Mouse (Mus musculus) stomach, postnatal 0 days (tissue): ENCODE measurements at regions not wholly inside any gene's neighbourhood (a gene's known extent, or its start where the extent isn't known, plus 50 kb on each side); places are given as distances from the start of the nearest gene placed in this dataset.

ENCODE experiments used
- ATAC-seq: fragments of 200-750 bp; cut with Nextera tagmentation; 2 replicates; pipeline ENCODE4 v1.8.0; 2017; ENCODE audit not compliant: low FRiP score, low TSS enrichment
- DNase-seq: peaks from one replicate; pipeline ENCODE4 v3.0.0-alpha.2; 2016; ENCODE audit warnings: low spot score
- H3K27ac ChIP-seq: fragments of 300-500 bp; sonication (generic); replicated peaks from 2 replicates; pipeline ENCODE4 v1.5.1; 2014; ENCODE audit warnings: mild to moderate bottlenecking, control low read depth
- H3K27me3 ChIP-seq: fragments of 300-500 bp; sonication (generic); 2 replicates; pipeline ENCODE4 v1.6.1; 2014; ENCODE audit warnings: low read length; ENCODE audit not compliant: control insufficient read depth, insufficient read depth
- H3K36me3 ChIP-seq: fragments of 300-500 bp; sonication (generic); 2 replicates; pipeline ENCODE4 v1.6.1; 2014; ENCODE audit warnings: low read length, mixed read lengths; ENCODE audit not compliant: control insufficient read depth, insufficient read depth
- H3K4me1 ChIP-seq: fragments of 300-500 bp; sonication (generic); replicated peaks from 2 replicates; pipeline ENCODE4 v1.6.1; 2014; ENCODE audit warnings: antibody characterized with exemption; ENCODE audit not compliant: control insufficient read depth, insufficient read depth
- H3K4me2 ChIP-seq: fragments of 300-500 bp; sonication (generic); replicated peaks from 2 replicates; pipeline ENCODE4 v1.6.1; 2014; ENCODE audit warnings: low read depth, mild to moderate bottlenecking, control low read depth, moderate library complexity
- H3K4me3 ChIP-seq: fragments of 300-500 bp; sonication (generic); 2 replicates; pipeline ENCODE4 v1.5.1; 2014; ENCODE audit warnings: low read depth, low read length, control low read depth
- H3K9ac ChIP-seq: fragments of 300-500 bp; sonication (generic); 2 replicates; pipeline ENCODE4 v1.6.1; 2014; ENCODE audit warnings: mild to moderate bottlenecking, low read length, control low read depth, mixed read lengths
- H3K9me3 ChIP-seq: fragments of 300-500 bp; sonication (generic); 2 replicates; pipeline ENCODE4 v1.6.1; 2016; ENCODE audit warnings: low read length; ENCODE audit not compliant: control insufficient read depth
- CTCF ChIP-seq: IDR thresholded peaks from 2 replicates; pipeline ENCODE4 v1.5.1; 2016; ENCODE audit warnings: antibody characterized with exemption, low read depth, mild to moderate bottlenecking, moderate library complexity
- EP300 ChIP-seq: optimal IDR thresholded peaks from 2 replicates; pipeline ENCODE3; 2016; ENCODE audit warnings: antibody characterized with exemption
- WGBS: fragments of 180-500 bp; shearing (Covaris S2); extraction: QIAGEN DNeasy Blood & Tissue Kit; methylation state at CpG from one replicate; pipeline ENCODE4 v1.1.7; 2014; 5-methylcytosine and 5-hydroxymethylcytosine counted together

DNA sequence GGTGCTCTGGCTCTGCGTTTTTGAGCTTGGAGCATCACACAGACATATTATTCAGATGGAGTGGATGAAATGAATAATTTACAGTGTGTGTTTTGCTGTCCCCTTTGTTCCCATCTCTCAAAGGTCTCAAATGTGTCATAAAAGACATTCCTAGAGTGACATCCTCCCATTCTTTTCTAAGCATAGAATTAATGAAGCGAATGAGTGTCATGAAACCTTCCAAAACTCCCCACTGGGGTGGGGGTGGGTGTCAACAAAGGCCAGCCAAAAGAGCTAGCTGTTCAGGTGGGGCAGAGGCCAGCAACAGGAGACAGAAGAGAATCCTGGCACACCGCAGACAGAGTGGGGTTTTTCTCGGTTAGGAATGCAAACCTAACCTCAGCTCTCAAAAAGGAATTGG, 104.1 kb downstream of the Akap11 start:
- H3K9me3 ChIP-seq, result no peaks in the 10 kb centered on the region
- H3K4me3 ChIP-seq, result no peak overlapping the region
- no peak for ATAC-seq
- H3K4me1 ChIP-seq, result no peaks in the 10 kb centered on the region
- no peak overlapping the region for H3K27ac ChIP-seq
- DNase-seq, result no peak
- H3K27me3 ChIP-seq, result no peaks in the 10 kb centered on the region
- no peak overlapping the region for H3K9ac ChIP-seq
- no peak for TF ChIP-seq CTCF
- no peak for TF ChIP-seq EP300
- no peak overlapping the region for H3K4me2 ChIP-seq
- 59% methylated on average over 4 of the region's 4 CpGs for WGBS
- H3K36me3 ChIP-seq, result no peaks in the 10 kb centered on the region

GRCm38 (mm10) chr14:78431931-78432330, 104.7 kb downstream of the Akap11 start:
- Histone ChIP-seq H3K4me1 (no peaks in the 10 kb centered on the region), H3K27ac (no peak overlapping the region), H3K36me3 (no peaks in the 10 kb centered on the region), H3K4me3 (no peak overlapping the region), H3K4me2 (no peak overlapping the region), H3K9me3 (no peaks in the 10 kb centered on the region), H3K9ac (no peak overlapping the region), H3K27me3 (no peaks in the 10 kb centered on the region)
- 66% methylated on average over 5 of the region's 5 CpGs for WGBS
- no peak for TF ChIP-seq CTCF
- no peak for TF ChIP-seq EP300
- ATAC-seq (no peak), DNase-seq (no peak)

DNA sequence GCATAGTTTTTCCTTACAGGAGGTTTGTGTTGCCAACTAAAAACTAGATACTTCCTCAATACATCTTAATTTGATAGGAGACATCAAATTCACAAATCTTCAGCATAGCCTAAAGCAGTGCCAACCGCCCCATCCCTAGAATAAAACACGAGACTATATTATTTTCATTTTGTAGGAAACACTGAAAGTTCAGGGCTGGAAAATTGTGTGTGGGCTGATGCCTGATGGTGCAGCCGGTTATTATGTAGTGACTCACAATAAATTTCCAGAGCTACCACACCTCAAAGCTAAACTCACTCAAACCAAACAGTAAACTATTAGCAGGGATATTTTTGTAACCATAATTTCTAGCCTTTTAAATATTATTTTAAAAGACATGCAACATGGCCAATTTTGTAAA, 105.2 kb downstream of the Akap11 start:
- H3K4me1 ChIP-seq, result no peaks in the 10 kb centered on the region
- TF ChIP-seq EP300 (no peak), CTCF (no peak)
- ATAC-seq, result no peak
- WGBS, result 87% methylated on average over 3 of the region's 3 CpGs
- no peak overlapping the region for H3K27ac ChIP-seq
- H3K36me3 ChIP-seq, result no peaks in the 10 kb centered on the region
- H3K9ac ChIP-seq, result no peak overlapping the region
- no peaks in the 10 kb centered on the region for H3K9me3 ChIP-seq
- no peak overlapping the region for H3K4me2 ChIP-seq
- no peak overlapping the region for H3K4me3 ChIP-seq
- no peaks in the 10 kb centered on the region for H3K27me3 ChIP-seq
- no peak for DNase-seq

- Histone ChIP-seq H3K4me2 (no peak overlapping the region), H3K9ac (no peak overlapping the region), H3K27me3 (no peaks in the 10 kb centered on the region), H3K9me3 (no peaks in the 10 kb centered on the region), H3K27ac (no peak overlapping the region), H3K4me1 (no peaks in the 10 kb centered on the region), H3K36me3 (no peaks in the 10 kb centered on the region), H3K4me3 (no peak overlapping the region)
- no peak for ATAC-seq
- no peak for DNase-seq
- no peak for TF ChIP-seq CTCF
- no peak for TF ChIP-seq EP300
- WGBS, result 77% methylated on average over 10 of the region's 10 CpGs
Observed at GRCm38 (mm10) chr14:78428233-78429019, 108.2 kb downstream of the Akap11 start.

DNA sequence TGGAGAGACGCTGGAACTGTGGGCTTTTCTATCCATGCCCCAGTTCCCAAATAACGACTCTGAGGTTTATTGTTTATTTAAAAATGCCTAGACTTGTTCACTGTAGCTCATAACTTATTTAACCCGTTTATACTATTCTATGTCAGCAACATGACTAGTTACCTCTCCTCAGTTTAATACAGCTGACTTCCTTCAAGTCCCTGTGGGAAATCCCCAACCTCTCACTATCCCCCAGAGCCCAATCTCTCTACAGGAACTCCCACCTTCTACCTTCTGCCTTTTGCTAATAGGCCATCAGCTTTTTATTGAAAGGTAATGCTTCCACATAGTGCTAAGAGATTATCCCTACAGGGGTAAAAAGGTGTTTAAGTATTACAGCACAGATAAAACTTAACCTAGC, 109.5 kb downstream of the Akap11 start:
- ATAC-seq, result no peak
- Histone ChIP-seq H3K4me3 (no peak overlapping the region), H3K9me3 (no peaks in the 10 kb centered on the region), H3K36me3 (no peaks in the 10 kb centered on the region), H3K27ac (no peak overlapping the region), H3K4me2 (no peak overlapping the region), H3K27me3 (no peaks in the 10 kb centered on the region), H3K9ac (no peak overlapping the region), H3K4me1 (no peaks in the 10 kb centered on the region)
- TF ChIP-seq EP300, result no peak
- no peak for TF ChIP-seq CTCF
- 38% methylated on average over 3 of the region's 3 CpGs for WGBS
- DNase-seq, result no peak

- WGBS, result 52% methylated on average over 3 of the region's 3 CpGs
- no peak for ATAC-seq
Observed at GRCm38 (mm10) chr14:78422601-78423000, 114.0 kb downstream of the Akap11 start.

More at GRCm38 (mm10) chr14:78422601-78423000, 114.0 kb downstream of the Akap11 start:
- Histone ChIP-seq H3K9me3 (no peaks in the 10 kb centered on the region), H3K4me2 (no peak overlapping the region), H3K36me3 (no peaks in the 10 kb centered on the region), H3K4me1 (no peaks in the 10 kb centered on the region), H3K4me3 (no peak overlapping the region), H3K9ac (no peak overlapping the region), H3K27me3 (no peaks in the 10 kb centered on the region), H3K27ac (no peak overlapping the region)
- TF ChIP-seq CTCF, result no peak
- TF ChIP-seq EP300, result no peak
- DNase-seq, result no peak
